Mouse (Mus musculus) stomach, postnatal 0 days (tissue): ENCODE results near the gene Xdh.

ENCODE experiments used
- CTCF ChIP-seq: IDR thresholded peaks from 2 replicates; pipeline ENCODE4 v1.5.1; 2016; ENCODE audit warnings: antibody characterized with exemption, low read depth, mild to moderate bottlenecking, moderate library complexity
- EP300 ChIP-seq: optimal IDR thresholded peaks from 2 replicates; pipeline ENCODE3; 2016; ENCODE audit warnings: antibody characterized with exemption

DNA sequence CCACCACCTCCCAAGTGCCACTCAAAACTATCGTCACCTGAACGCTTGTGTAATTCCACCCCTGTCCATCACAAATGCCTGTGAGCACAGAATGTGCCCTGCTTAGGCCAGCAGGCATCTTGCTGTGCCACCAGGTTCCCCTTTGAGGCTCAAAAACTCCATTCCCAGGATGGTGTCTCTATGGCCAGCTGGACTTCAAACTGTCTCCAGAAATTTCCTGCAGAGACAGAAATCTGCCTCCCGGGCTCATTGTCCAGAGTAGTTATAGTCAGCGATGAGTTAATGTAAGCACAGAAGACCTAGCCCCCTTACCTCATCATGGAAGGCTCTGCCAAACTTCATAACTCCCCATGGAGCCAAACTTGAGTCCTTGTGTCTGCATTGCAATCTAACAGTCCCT lies 112.8 kb downstream of the Xdh start:
- TF ChIP-seq CTCF, result no peak
- TF ChIP-seq EP300, result no peak
